In the genomic region with DNA sequence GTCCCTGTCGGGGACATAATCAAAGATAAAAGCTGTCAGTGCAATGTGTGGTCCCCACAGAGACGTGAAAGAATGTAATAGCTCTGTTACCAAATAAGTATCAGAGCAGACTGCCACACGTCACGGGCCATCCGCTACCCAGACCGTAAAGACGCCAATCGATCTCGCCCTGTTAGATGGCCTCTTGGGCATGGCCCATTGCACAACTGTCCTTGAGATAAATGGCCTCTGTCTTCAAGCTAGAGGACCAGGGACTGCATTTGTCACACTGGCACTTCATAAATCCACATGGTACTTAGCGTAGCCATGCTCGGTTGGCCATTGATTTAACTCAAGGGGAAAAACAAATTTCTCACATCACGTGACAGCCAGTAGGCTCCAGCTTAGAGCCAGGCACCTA, we compare ENCODE assay signal across 29 mouse cellular contexts. TPM values are rescaled to one million over a fixed set of nuclear protein-coding genes. Genes with fewer than 3 reads are reported as not detected.
DNase-seq lines count a peak whose midpoint lies in the region; ATAC-seq and TF ChIP-seq lines count a peak whose summit lies in the region.
"Had no signal": no experiment of that assay in that cellular context is flagged by ENCODE, and none has a peak within 500 bp of the region (broad histone marks: within the 10 kb centered on the region; RNA-seq: fewer than 3 reads in every experiment).

No protein-coding gene starts in this region.

- peaks cover 4% of the 10 kb centered on the region; the same call in 1 of the 2 replicates for H3K27me3 ChIP-seq in kidney, embryonic 15.5 days
- no peaks in the 10 kb centered on the region for H3K27me3 ChIP-seq in hindbrain, embryonic 14.5 days (ENCODE audit: control insufficient read depth, insufficient read depth, low read length)
- H3K27me3 ChIP-seq: embryonic facial prominence, embryonic 13.5 days; forebrain, embryonic 13.5 days; liver, embryonic 13.5 days; Patski had no signal

- no peak for DNase-seq in kidney, adult 11 months
- peak; percentile 84 for DNase-seq in adrenal gland, adult 2 months
- peak; percentile 55 for DNase-seq in adrenal gland, postnatal 10 days
- no peak for DNase-seq in hindbrain, embryonic 14.5 days (ENCODE audit: low spot score)
- DNase-seq in layer of hippocampus, adult 2 months (ENCODE audit: low spot score in 2 of 2) = no peak
- DNase-seq: B cell, adult 2 months; cerebellum, adult 2 months; cerebellum, postnatal 25 days; embryo, embryonic 11 days; gastrocnemius, adult 2 months; kidney, postnatal 4 days; layer of hippocampus, adult 9-11 months; liver, embryonic 13.5 days; lung, adult 2 months; lung, postnatal 36 days; midbrain, embryonic 14.5 days; thymus, adult 2 months had no signal

- H3K4me3 ChIP-seq in kidney, embryonic 15.5 days (replicated peaks) = no peak overlapping the region
- no peak overlapping the region for H3K4me3 ChIP-seq in hindbrain, embryonic 14.5 days (replicated peaks; ENCODE audit: low read length)
- H3K4me3 ChIP-seq in layer of hippocampus, adult 2 months = no peak overlapping the region
- H3K4me3 ChIP-seq: embryonic facial prominence, embryonic 13.5 days; erythroblast, embryonic 14.5 days; forebrain, embryonic 13.5 days; gastrocnemius, adult 2 months; left cerebral cortex, adult 2 months; liver, embryonic 13.5 days; megakaryocyte, embryonic 14.5 days had no signal

- peaks cover 15% of the 10 kb centered on the region for H3K4me1 ChIP-seq in kidney, embryonic 15.5 days
- no peaks in the 10 kb centered on the region for H3K4me1 ChIP-seq in hindbrain, embryonic 14.5 days (replicated peaks; ENCODE audit: control insufficient read depth, insufficient read depth, low read length)
- H3K4me1 ChIP-seq: embryonic facial prominence, embryonic 13.5 days; forebrain, embryonic 13.5 days; liver, embryonic 13.5 days; megakaryocyte, embryonic 14.5 days had no signal

- TF ChIP-seq CTCF in layer of hippocampus, adult 2 months (conservative IDR thresholded peaks at IDR 0.05) = no peak

- WGBS in kidney, embryonic 15.5 days = 44% methylated on average over 12 of the region's 12 CpGs
- WGBS in hindbrain, embryonic 14.5 days = 54% methylated on average over 12 of the region's 12 CpGs

- no peak overlapping the region for H3K9ac ChIP-seq in kidney, embryonic 15.5 days
- H3K9ac ChIP-seq in hindbrain, embryonic 14.5 days = no peak overlapping the region
- H3K9ac ChIP-seq: embryonic facial prominence, embryonic 13.5 days; forebrain, embryonic 13.5 days; liver, embryonic 13.5 days had no signal

- H3K36me3 ChIP-seq in kidney, embryonic 15.5 days = peaks cover 6% of the 10 kb centered on the region; the same call in 1 of the 2 replicates
- no peaks in the 10 kb centered on the region for H3K36me3 ChIP-seq in hindbrain, embryonic 14.5 days (replicated peaks; ENCODE audit: control insufficient read depth, insufficient read depth)
- H3K36me3 ChIP-seq: G1E had no signal

- H3K9me3 ChIP-seq in kidney, embryonic 15.5 days (replicated peaks) = no peaks in the 10 kb centered on the region
- H3K9me3 ChIP-seq in hindbrain, embryonic 14.5 days (ENCODE audit: control insufficient read depth, low read length) = no peaks in the 10 kb centered on the region
- H3K9me3 ChIP-seq: embryonic facial prominence, embryonic 13.5 days; forebrain, embryonic 13.5 days; liver, embryonic 13.5 days had no signal

- H3K27ac ChIP-seq in kidney, embryonic 15.5 days = no peak overlapping the region
- H3K27ac ChIP-seq in hindbrain, embryonic 14.5 days = no peak overlapping the region
- H3K27ac ChIP-seq in layer of hippocampus, adult 2 months = no peak overlapping the region
- H3K27ac ChIP-seq: embryonic facial prominence, embryonic 13.5 days; forebrain, embryonic 13.5 days; gastrocnemius, adult 2 months; left cerebral cortex, adult 2 months; liver, embryonic 13.5 days had no signal

- ATAC-seq in kidney, embryonic 15.5 days (replicated peaks; ENCODE audit: low FRiP score) = peak; percentile 89
- ATAC-seq in hindbrain, embryonic 14.5 days (ENCODE audit: low FRiP score) = 0 out of 2 replicates have a peak, but pooled peaks have one; percentile 55
- ATAC-seq in granulocyte monocyte progenitor cell, adult 5-6 weeks (replicated peaks; ENCODE audit: poor library complexity, severe bottlenecking) = no peak
- ATAC-seq: forebrain, embryonic 13.5 days; intestine, postnatal 0 days; Patski had no signal

- H3K4me2 ChIP-seq in kidney, embryonic 15.5 days = no peak overlapping the region
- H3K4me2 ChIP-seq in hindbrain, embryonic 14.5 days (replicated peaks) = no peak overlapping the region
- H3K4me2 ChIP-seq: embryonic facial prominence, embryonic 13.5 days; forebrain, embryonic 13.5 days; heart, embryonic 11.5 days; liver, embryonic 13.5 days had no signal

RNA-seq across cellular contexts. Expression of a gene that starts 15.3 kb away (rescaled TPM):
- polyA plus RNA-seq in kidney, embryonic 15.5 days (2015; fragmentation: Nextera tagmentation; extraction: Ambion mirVana) = 0.41 and 0.56 TPM in 2 replicates
- under 1 TPM; 0.17 to 0.58 TPM for total RNA-seq in adrenal gland, adult 2 months (2021)
- 0.49 and 0.85 TPM in 2 replicates for polyA plus RNA-seq in adrenal gland, adult 2 months (2012; rRNA removed)
- total RNA-seq in adrenal gland, postnatal 10 days (2021) = under 1 TPM; 0.55 to 0.57 TPM
- polyA plus RNA-seq in hindbrain, embryonic 14.5 days (2014; fragmentation: Nextera tagmentation; extraction: Ambion mirVana) = 1.9 and 2.5 TPM in 2 replicates
- 1 to 10 TPM; 1.4 to 1.5 TPM for total RNA-seq in layer of hippocampus, adult 2 months (2021)
- total RNA-seq in granulocyte monocyte progenitor cell, adult 5-6 weeks (2014; fragmentation: Nextera tagmentation) = not detected in 2 replicates
- total RNA-seq in granulocyte monocyte progenitor cell, adult 5-6 weeks (2017) = not detected in 2 replicates
- total RNA-seq: G1E; hematopoietic stem cell, adult 5-6 weeks had no signal
- polyA plus RNA-seq: erythroblast, embryonic 14.5 days; G1E; liver, embryonic 13.5 days had no signal

RNA-seq across cellular contexts. Expression of a gene that starts 36.6 kb away (rescaled TPM):
- 15.2 and 15.8 TPM in 2 replicates for polyA plus RNA-seq in kidney, embryonic 15.5 days (2015; fragmentation: Nextera tagmentation; extraction: Ambion mirVana)
- total RNA-seq in adrenal gland, adult 2 months (2021) = 100 to 1,000 TPM in 1 of 2 experiments, 10 to 100 TPM in 1; 70.3 to 115 TPM
- 135 and 182 TPM in 2 replicates for polyA plus RNA-seq in adrenal gland, adult 2 months (2012; rRNA removed)
- 10 to 100 TPM; 61.1 to 63.0 TPM for total RNA-seq in adrenal gland, postnatal 10 days (2021)
- 32.0 and 35.1 TPM in 2 replicates for polyA plus RNA-seq in hindbrain, embryonic 14.5 days (2014; fragmentation: Nextera tagmentation; extraction: Ambion mirVana)
- 10 to 100 TPM; 24.4 to 27.8 TPM for total RNA-seq in layer of hippocampus, adult 2 months (2021)
- 6.5 and 8.7 TPM in 2 replicates for total RNA-seq in granulocyte monocyte progenitor cell, adult 5-6 weeks (2014; fragmentation: Nextera tagmentation)
- total RNA-seq in granulocyte monocyte progenitor cell, adult 5-6 weeks (2017) = 4.0 and 4.9 TPM in 2 replicates

RNA-seq across cellular contexts. Expression of a gene that starts 43.5 kb away (rescaled TPM):
- 1,080 and 1,196 TPM in 2 replicates for polyA plus RNA-seq in kidney, embryonic 15.5 days (2015; fragmentation: Nextera tagmentation; extraction: Ambion mirVana)
- total RNA-seq in adrenal gland, adult 2 months (2021) = 1,000 to 10,000 TPM; 1,183 to 1,186 TPM
- 64.3 and 68.3 TPM in 2 replicates for polyA plus RNA-seq in adrenal gland, adult 2 months (2012; rRNA removed)
- 1,000 to 10,000 TPM; 1,144 to 1,253 TPM for total RNA-seq in adrenal gland, postnatal 10 days (2021)
- 694 and 869 TPM in 2 replicates for polyA plus RNA-seq in hindbrain, embryonic 14.5 days (2014; fragmentation: Nextera tagmentation; extraction: Ambion mirVana)
- total RNA-seq in layer of hippocampus, adult 2 months (2021) = 100 to 1,000 TPM; 905 to 943 TPM
- 2,916 and 3,176 TPM in 2 replicates for total RNA-seq in granulocyte monocyte progenitor cell, adult 5-6 weeks (2014; fragmentation: Nextera tagmentation)
- total RNA-seq in granulocyte monocyte progenitor cell, adult 5-6 weeks (2017) = 2,043 and 3,376 TPM in 2 replicates

RNA-seq across cellular contexts. Expression of a gene that starts 53.3 kb away (rescaled TPM):
- 0.09 TPM in 2 replicates for polyA plus RNA-seq in kidney, embryonic 15.5 days (2015; fragmentation: Nextera tagmentation; extraction: Ambion mirVana)
- under 1 TPM; 0.48 to 0.66 TPM for total RNA-seq in adrenal gland, adult 2 months (2021)
- polyA plus RNA-seq in adrenal gland, adult 2 months (2012; rRNA removed) = 0.48 and 1.3 TPM in 2 replicates
- 1 to 10 TPM in 1 of 2 experiments, under 1 TPM in 1; 0.67 to 1.1 TPM for total RNA-seq in adrenal gland, postnatal 10 days (2021)
- polyA plus RNA-seq in hindbrain, embryonic 14.5 days (2014; fragmentation: Nextera tagmentation; extraction: Ambion mirVana) = 0.99 and 1.4 TPM in 2 replicates
- total RNA-seq in layer of hippocampus, adult 2 months (2021) = 1 to 10 TPM; 2.9 to 5.4 TPM
- total RNA-seq in granulocyte monocyte progenitor cell, adult 5-6 weeks (2014; fragmentation: Nextera tagmentation) = 1.3 TPM in 1 of 2 replicates, not detected in the other
- not detected in 2 replicates for total RNA-seq in granulocyte monocyte progenitor cell, adult 5-6 weeks (2017)
- total RNA-seq: G1E had no signal
- polyA plus RNA-seq: erythroblast, embryonic 14.5 days; G1E had no signal

Comparison
In these comparisons a context has a peak if more than half of its experiments do, and no peak if none do; other contexts are left out.
1. DNase-seq: peak in adrenal gland, adult 2 months (single experiment) and adrenal gland, postnatal 10 days (single experiment); none in kidney, adult 11 months (single experiment), hindbrain, embryonic 14.5 days (single experiment) and layer of hippocampus, adult 2 months (0 of 2).